Mouse (Mus musculus) bone marrow macrophage, adult 2 months (primary cell): Measurements from ENCODE around the gene Pgap2.

Experiments used
- CTCF ChIP-seq: IDR thresholded peaks from 2 replicates; pipeline ENCODE4 v1.5.1; 2012; ENCODE audit warnings: low read depth, mild to moderate bottlenecking, low read length, moderate library complexity
- POLR2A ChIP-seq: IDR thresholded peaks from 2 replicates; pipeline ENCODE4 v1.6.1; 2012; ENCODE audit warnings: mild to moderate bottlenecking, low read depth, low read length, borderline replicate concordance

DNA sequence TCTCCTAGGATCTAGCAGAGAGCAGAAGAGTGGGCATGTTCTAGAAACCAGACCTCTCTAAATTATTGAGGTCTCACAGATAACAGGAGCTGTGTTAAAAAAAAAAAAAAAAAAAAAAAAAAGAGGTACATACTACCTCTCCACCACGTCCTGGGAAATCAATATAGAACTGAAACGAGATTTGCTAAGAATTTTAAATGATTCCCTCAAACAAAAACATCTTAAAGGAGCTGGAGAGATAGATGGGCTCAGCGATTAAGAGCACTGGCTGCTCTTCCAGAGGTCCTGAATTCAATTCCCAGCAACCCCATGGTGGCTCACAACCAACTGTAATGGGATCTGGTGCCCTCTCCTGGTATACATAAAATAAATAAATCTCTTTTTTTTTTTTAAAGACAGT, 1.1 kb downstream of the Pgap2 start:
- no peak for TF ChIP-seq CTCF
- no peak for TF ChIP-seq POLR2A
